Mouse (Mus musculus) left cerebral cortex, postnatal 25 days (tissue): ENCODE measurements at regions not wholly inside any gene's neighbourhood (a gene's known extent, or its start where the extent isn't known, plus 50 kb on each side); places are given as distances from the start of the nearest gene placed in this dataset.

Source experiments
- DNase-seq, 2 experiments: peaks; one replicate each; pipeline ENCODE4 v3.0.0; 2022; ENCODE audit warnings: low spot score in 2 of 2, mixed read lengths in 1 of 2
- intact Hi-C: fragments of 180-260 bp; cut with DNase I; formaldehyde crosslinking; loops from one replicate; pipeline ENCODE4 v1.15.1; 2025

DNA sequence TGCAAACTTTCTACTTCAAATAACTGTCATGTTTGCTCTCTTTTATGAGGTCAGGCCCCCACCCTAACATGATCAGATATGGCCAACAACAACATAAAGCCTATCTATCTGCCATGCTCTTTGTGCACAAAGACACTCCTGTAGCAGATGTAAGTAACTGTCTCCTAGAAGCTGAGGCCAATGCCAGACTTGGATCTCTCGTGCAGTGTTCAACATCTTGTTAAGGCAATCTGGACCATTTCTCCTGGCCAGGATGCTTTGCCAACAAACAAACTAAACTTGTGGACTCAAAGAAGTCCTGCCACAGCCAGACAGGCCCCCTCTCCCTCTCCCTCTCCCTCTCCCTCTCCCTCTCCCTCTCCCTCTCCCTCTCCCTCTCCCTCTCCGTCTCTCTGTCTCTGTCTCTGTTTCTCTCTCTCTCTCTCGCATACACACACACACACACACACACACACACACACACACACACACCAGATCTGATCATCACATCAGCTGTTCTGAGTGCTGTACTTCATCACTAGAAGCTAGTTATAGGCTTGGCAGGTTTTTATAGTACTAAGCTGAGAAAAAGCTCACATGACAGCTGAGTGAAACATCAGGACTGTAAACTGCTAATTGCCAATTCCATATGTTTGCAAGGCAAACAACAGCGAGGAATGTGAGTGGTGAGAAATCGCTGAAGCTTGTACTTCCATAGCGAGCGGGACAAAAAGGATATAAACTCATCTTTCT lies 861.2 kb downstream of the Galc start:
- DNase-seq = peak; percentile 10 to 47
- intact Hi-C loops = no loop called here

- intact Hi-C loops = no loop called here
- no peak for DNase-seq
These were observed 897.5 kb downstream of the Galc start for GRCm38 (mm10) chr12:97361804-97362203.

DNA sequence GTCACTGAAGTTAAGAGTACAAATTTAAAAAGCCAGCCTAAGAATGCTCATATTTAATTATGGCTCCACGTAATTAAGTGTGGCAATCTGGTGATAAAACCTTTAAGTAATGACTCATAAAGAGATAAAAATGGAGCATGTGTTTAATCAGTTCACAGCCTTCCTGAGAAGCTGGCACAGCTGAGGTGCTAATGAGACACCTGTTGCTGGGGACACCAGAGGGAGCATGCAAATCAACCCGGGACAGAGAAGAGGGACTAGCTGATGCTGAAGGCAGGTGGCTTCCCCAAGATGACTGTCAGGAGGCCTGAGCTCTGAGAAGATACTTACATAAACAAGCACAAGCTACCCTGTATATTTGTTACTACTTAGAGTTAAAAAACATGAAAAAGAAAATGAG lies 898.6 kb downstream of the Galc start:
- intact Hi-C loops = no loop called here
- DNase-seq = peak; percentile 35 to 42

- intact Hi-C loops = no loop called here
- DNase-seq = peak; percentile 9 to 71
These were observed 932.7 kb downstream of the Galc start for GRCm38 (mm10) chr12:97326582-97326981.

DNA sequence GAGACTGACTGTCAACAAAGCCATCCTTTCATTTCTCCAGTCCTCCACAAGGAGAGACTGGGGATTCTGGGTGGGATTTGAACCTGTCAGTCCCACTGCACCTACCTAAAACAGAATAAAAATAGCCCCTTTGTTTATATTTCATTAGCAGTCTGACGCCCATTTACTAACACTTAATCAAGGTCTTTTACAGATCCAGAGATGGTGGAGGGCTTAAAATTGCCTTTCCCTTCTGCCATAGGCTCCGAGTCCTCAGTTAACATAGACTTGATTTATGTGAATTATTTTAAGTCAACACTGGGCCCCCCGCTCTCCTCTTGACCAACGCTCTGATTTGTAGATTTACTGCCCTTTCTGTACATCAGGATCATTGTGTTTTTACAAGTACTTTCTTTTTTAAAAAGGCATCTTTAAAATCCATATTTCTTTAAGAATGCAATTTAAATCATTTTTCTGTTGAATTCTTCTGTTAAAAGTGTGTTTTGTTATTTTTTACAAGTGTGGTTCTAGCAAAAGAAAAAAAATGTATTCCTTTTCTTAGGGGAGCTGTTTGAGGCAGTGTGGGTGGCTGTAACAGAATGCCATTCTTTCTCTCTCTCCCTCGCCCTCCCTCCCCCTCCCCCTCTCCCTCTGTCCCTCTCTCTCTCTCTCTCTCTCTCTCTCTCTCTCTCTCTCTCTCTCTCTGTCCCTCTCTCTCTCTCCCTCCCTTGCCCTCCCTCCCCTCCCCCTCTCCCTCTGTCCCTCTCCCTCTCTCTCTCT lies 946.8 kb downstream of the Galc start:
- intact Hi-C loops = no loop called here
- peak in 1 of 2 experiments; percentile 30 for DNase-seq

GRCm38 (mm10) chr12:97278792-97279191 lies 980.5 kb downstream of the Galc start:
- DNase-seq = no peak
- intact Hi-C loops = no loop called here

- no peak for DNase-seq
- intact Hi-C loops = no loop called here
These were observed 980.9 kb downstream of the Galc start for GRCm38 (mm10) chr12:97278331-97278730.
